Mouse (Mus musculus): ENCODE data around the gene Sema5a. TPM values are rescaled to one million over a fixed set of nuclear protein-coding genes. Genes with fewer than 3 reads are reported as not detected.
"Not testable (repeated sequence)": the region's sequence is repeated elsewhere in the genome, so short reads cannot be mapped to it uniquely, and the experiment has no call there.

The Sema5a gene
- polyA plus RNA-seq (2015; fragmentation: Nextera tagmentation; extraction: Ambion mirVana): 8.8 and 11.1 TPM in 2 replicates

- peak within 1 kb of the TSS; percentile 100 for H3K4me2 ChIP-seq
- ATAC-seq (ENCODE audit: low FRiP score, low read depth): peak; percentile 93
- H3K27ac ChIP-seq (replicated peaks): peak within 1 kb of the TSS; percentile 58; the same call in 1 of the 2 replicates
- H3K36me3 ChIP-seq: no peaks in the 10 kb centered on the region
- peaks cover 29% of the 10 kb centered on the region for H3K4me1 ChIP-seq (replicated peaks)
- peak within 1 kb of the TSS; percentile 65 for H3K4me3 ChIP-seq
- WGBS: 1% methylated on average over 27 of the region's 45 CpGs
- H3K9ac ChIP-seq: peak within 1 kb of the TSS; percentile 63
- no peaks in the 10 kb centered on the region; the same call in 1 of the 2 replicates for H3K27me3 ChIP-seq
- H3K9me3 ChIP-seq: no peaks in the 10 kb centered on the region
Measured at GRCm38 (mm10) chr15:32244344-32244955, at the start of gene Sema5a. TSS of gene Sema5a (plus strand) at chr15:32244810.

GRCm38 (mm10) chr15:32198076-32198475 lies 46.5 kb upstream of the Sema5a start:
- ATAC-seq (ENCODE audit: low FRiP score, low read depth): no peak
- Histone ChIP-seq H3K4me3 (no peak overlapping the region), H3K4me2 (no peak overlapping the region), H3K9ac (no peak overlapping the region), H3K4me1 (replicated peaks) (no peaks in the 10 kb centered on the region), H3K27ac (replicated peaks) (no peak overlapping the region), H3K36me3 (no peaks in the 10 kb centered on the region), H3K9me3 (no peaks in the 10 kb centered on the region), H3K27me3 (no peaks in the 10 kb centered on the region)
- 68% methylated on average over 9 of the region's 9 CpGs for WGBS

- H3K9me3 ChIP-seq: no peaks in the 10 kb centered on the region
- H3K27ac ChIP-seq (replicated peaks): no peak overlapping the region
- no peak overlapping the region for H3K4me2 ChIP-seq
- no peaks in the 10 kb centered on the region for H3K4me1 ChIP-seq (replicated peaks)
- no peaks in the 10 kb centered on the region for H3K27me3 ChIP-seq
- H3K9ac ChIP-seq: no peak overlapping the region
- no peak overlapping the region for H3K4me3 ChIP-seq
- WGBS: 63% methylated on average over 5 of the region's 5 CpGs
- no peak for ATAC-seq (ENCODE audit: low FRiP score, low read depth)
- no peaks in the 10 kb centered on the region for H3K36me3 ChIP-seq
Measured at GRCm38 (mm10) chr15:32198561-32198960, 46.0 kb upstream of the Sema5a start.

GRCm38 (mm10) chr15:32203242-32203641 lies 41.4 kb upstream of the Sema5a start:
- H3K27ac ChIP-seq (replicated peaks): no peak overlapping the region
- H3K9ac ChIP-seq: no peak overlapping the region
- no peaks in the 10 kb centered on the region for H3K36me3 ChIP-seq
- H3K4me2 ChIP-seq: no peak overlapping the region
- no peak overlapping the region for H3K4me3 ChIP-seq
- 87% methylated on average over 5 of the region's 5 CpGs for WGBS
- no peaks in the 10 kb centered on the region for H3K4me1 ChIP-seq (replicated peaks)
- ATAC-seq (ENCODE audit: low FRiP score, low read depth): no peak
- H3K9me3 ChIP-seq: no peaks in the 10 kb centered on the region
- H3K27me3 ChIP-seq: no peaks in the 10 kb centered on the region

GRCm38 (mm10) chr15:32204908-32205307 lies 39.7 kb upstream of the Sema5a start:
- ATAC-seq (ENCODE audit: low FRiP score, low read depth): no peak
- H3K9ac ChIP-seq: no peak overlapping the region
- H3K9me3 ChIP-seq: no peaks in the 10 kb centered on the region
- no peak overlapping the region for H3K4me3 ChIP-seq
- no peaks in the 10 kb centered on the region for H3K36me3 ChIP-seq
- H3K27me3 ChIP-seq: no peaks in the 10 kb centered on the region
- no peaks in the 10 kb centered on the region for H3K4me1 ChIP-seq (replicated peaks)
- 92% methylated on average over 10 of the region's 10 CpGs for WGBS
- no peak overlapping the region for H3K27ac ChIP-seq (replicated peaks)
- H3K4me2 ChIP-seq: no peak overlapping the region

- H3K36me3 ChIP-seq; H3K27ac ChIP-seq (replicated peaks); H3K4me2 ChIP-seq; H3K4me1 ChIP-seq (replicated peaks); H3K9ac ChIP-seq; H3K4me3 ChIP-seq; H3K9me3 ChIP-seq; ATAC-seq (ENCODE audit: low FRiP score, low read depth); H3K27me3 ChIP-seq: not testable (repeated sequence)
- 94% methylated on average over 10 of the region's 10 CpGs for WGBS
Measured at GRCm38 (mm10) chr15:32214687-32215086, 29.9 kb upstream of the Sema5a start.

- Histone ChIP-seq H3K27ac (replicated peaks) (no peak overlapping the region), H3K9me3 (no peaks in the 10 kb centered on the region), H3K4me2 (no peak overlapping the region), H3K27me3 (no peaks in the 10 kb centered on the region), H3K4me3 (no peak overlapping the region), H3K4me1 (replicated peaks) (no peaks in the 10 kb centered on the region), H3K36me3 (no peaks in the 10 kb centered on the region), H3K9ac (no peak overlapping the region)
- no peak for ATAC-seq (ENCODE audit: low FRiP score, low read depth)
- WGBS: 93% methylated on average over 7 of the region's 7 CpGs
Measured at GRCm38 (mm10) chr15:32223028-32223427, 21.6 kb upstream of the Sema5a start.

- 94% methylated on average over 3 of the region's 3 CpGs for WGBS
- no peaks in the 10 kb centered on the region for H3K36me3 ChIP-seq
- no peaks in the 10 kb centered on the region for H3K9me3 ChIP-seq
- H3K9ac ChIP-seq: no peak overlapping the region
- no peaks in the 10 kb centered on the region for H3K27me3 ChIP-seq
- H3K4me1 ChIP-seq (replicated peaks): no peaks in the 10 kb centered on the region
- H3K4me2 ChIP-seq: no peak overlapping the region
- ATAC-seq (ENCODE audit: low FRiP score, low read depth): no peak
- H3K4me3 ChIP-seq: no peak overlapping the region
- no peak overlapping the region for H3K27ac ChIP-seq (replicated peaks)
Measured at GRCm38 (mm10) chr15:32225394-32225793, 19.2 kb upstream of the Sema5a start.

- no peaks in the 10 kb centered on the region for H3K9me3 ChIP-seq
- 83% methylated on average over 6 of the region's 6 CpGs for WGBS
- no peak for ATAC-seq (ENCODE audit: low FRiP score, low read depth)
- H3K27ac ChIP-seq (replicated peaks): no peak overlapping the region
- no peak overlapping the region for H3K4me2 ChIP-seq
- H3K4me3 ChIP-seq: no peak overlapping the region
- no peaks in the 10 kb centered on the region for H3K4me1 ChIP-seq (replicated peaks)
- no peaks in the 10 kb centered on the region for H3K27me3 ChIP-seq
- H3K9ac ChIP-seq: no peak overlapping the region
- no peaks in the 10 kb centered on the region for H3K36me3 ChIP-seq
Measured at GRCm38 (mm10) chr15:32226381-32226780, 18.2 kb upstream of the Sema5a start.

GRCm38 (mm10) chr15:32226888-32227395 lies 17.7 kb upstream of the Sema5a start:
- 92% methylated on average over 7 of the region's 7 CpGs for WGBS
- Histone ChIP-seq H3K4me1 (replicated peaks) (no peaks in the 10 kb centered on the region), H3K4me2 (no peak overlapping the region), H3K27me3 (no peaks in the 10 kb centered on the region), H3K9ac (no peak overlapping the region), H3K4me3 (no peak overlapping the region), H3K27ac (replicated peaks) (no peak overlapping the region), H3K9me3 (no peaks in the 10 kb centered on the region), H3K36me3 (no peaks in the 10 kb centered on the region)
- no peak for ATAC-seq (ENCODE audit: low FRiP score, low read depth)

- no peaks in the 10 kb centered on the region for H3K27me3 ChIP-seq
- 85% methylated on average over 2 of the region's 2 CpGs for WGBS
- no peaks in the 10 kb centered on the region for H3K9me3 ChIP-seq
- no peak overlapping the region for H3K4me2 ChIP-seq
- H3K27ac ChIP-seq (replicated peaks): no peak overlapping the region
- no peak overlapping the region for H3K4me3 ChIP-seq
- no peaks in the 10 kb centered on the region for H3K4me1 ChIP-seq (replicated peaks)
- H3K36me3 ChIP-seq: no peaks in the 10 kb centered on the region
- H3K9ac ChIP-seq: no peak overlapping the region
- ATAC-seq (ENCODE audit: low FRiP score, low read depth): no peak
Measured at GRCm38 (mm10) chr15:32230066-32230465, 14.5 kb upstream of the Sema5a start.

GRCm38 (mm10) chr15:32232189-32232588 lies 12.4 kb upstream of the Sema5a start:
- Histone ChIP-seq H3K27me3 (no peaks in the 10 kb centered on the region), H3K4me2 (no peak overlapping the region), H3K27ac (replicated peaks) (no peak overlapping the region), H3K4me3 (no peak overlapping the region), H3K4me1 (replicated peaks) (no peaks in the 10 kb centered on the region), H3K9ac (no peak overlapping the region), H3K36me3 (no peaks in the 10 kb centered on the region), H3K9me3 (no peaks in the 10 kb centered on the region)
- no peak for ATAC-seq (ENCODE audit: low FRiP score, low read depth)
- 90% methylated on average over 3 of the region's 3 CpGs for WGBS

- not testable (repeated sequence) for H3K4me1 ChIP-seq (replicated peaks); H3K9ac ChIP-seq; H3K4me2 ChIP-seq; H3K4me3 ChIP-seq; H3K27ac ChIP-seq (replicated peaks); H3K27me3 ChIP-seq; ATAC-seq (ENCODE audit: low FRiP score, low read depth); H3K9me3 ChIP-seq; H3K36me3 ChIP-seq
- WGBS: 15% methylated on average over 8 of the region's 8 CpGs
Measured at GRCm38 (mm10) chr15:32232666-32233141, 11.9 kb upstream of the Sema5a start.
